Mouse (Mus musculus): ENCODE measurements around the gene Tm9sf4.

Tm9sf4 gene

GRCm38 (mm10) chr2:153157270-153157669, 3.8 kb upstream of the Tm9sf4 start:
- DNase-seq (ENCODE audit: low read depth, low spot score), result no peak

GRCm38 (mm10) chr2:153160133-153160532, 970 bp upstream of the Tm9sf4 start:
- no peak for DNase-seq (ENCODE audit: low read depth, low spot score)

- DNase-seq (ENCODE audit: low read depth, low spot score), result no peak
Measured at GRCm38 (mm10) chr2:153161684-153162080, 579 bp downstream of the Tm9sf4 start.

GRCm38 (mm10) chr2:153167136-153167535, 6.0 kb downstream of the Tm9sf4 start:
- no peak for DNase-seq (ENCODE audit: low read depth, low spot score)

DNA sequence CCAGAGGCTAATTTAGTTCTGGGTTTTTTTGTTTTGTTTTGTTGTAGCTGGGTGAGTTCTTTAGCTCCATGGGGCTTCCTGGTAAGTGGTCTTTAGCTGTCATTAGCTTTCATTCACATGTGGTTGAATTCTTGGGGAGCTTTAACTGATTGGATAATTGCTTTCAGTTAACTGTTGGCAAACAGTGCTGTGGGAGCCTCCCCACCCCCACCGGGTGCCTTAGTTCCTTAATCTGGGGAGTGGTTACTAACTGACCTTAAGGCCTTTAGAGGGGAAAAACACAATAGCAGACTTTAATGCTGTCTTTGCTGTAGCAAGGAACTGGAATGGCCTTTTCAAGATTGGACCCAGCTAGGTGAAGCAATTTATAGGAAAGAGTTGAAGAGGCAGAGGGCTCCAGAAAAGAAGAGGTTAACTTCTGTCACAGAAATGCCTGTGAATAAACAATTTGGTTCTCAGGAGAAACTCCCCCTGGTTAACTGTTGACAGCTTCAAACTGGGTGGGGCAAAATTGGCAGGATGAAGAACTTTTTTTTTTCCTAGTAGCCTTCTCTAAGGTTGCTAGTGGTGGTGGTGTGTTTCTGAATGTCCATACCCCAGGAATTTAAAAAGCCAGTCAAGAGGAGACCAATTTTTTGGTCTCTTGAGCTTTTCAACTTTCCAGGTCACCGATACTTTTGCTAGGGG, 7.2 kb downstream of the Tm9sf4 start:
- DNase-seq (ENCODE audit: low read depth, low spot score), result no peak

DNA sequence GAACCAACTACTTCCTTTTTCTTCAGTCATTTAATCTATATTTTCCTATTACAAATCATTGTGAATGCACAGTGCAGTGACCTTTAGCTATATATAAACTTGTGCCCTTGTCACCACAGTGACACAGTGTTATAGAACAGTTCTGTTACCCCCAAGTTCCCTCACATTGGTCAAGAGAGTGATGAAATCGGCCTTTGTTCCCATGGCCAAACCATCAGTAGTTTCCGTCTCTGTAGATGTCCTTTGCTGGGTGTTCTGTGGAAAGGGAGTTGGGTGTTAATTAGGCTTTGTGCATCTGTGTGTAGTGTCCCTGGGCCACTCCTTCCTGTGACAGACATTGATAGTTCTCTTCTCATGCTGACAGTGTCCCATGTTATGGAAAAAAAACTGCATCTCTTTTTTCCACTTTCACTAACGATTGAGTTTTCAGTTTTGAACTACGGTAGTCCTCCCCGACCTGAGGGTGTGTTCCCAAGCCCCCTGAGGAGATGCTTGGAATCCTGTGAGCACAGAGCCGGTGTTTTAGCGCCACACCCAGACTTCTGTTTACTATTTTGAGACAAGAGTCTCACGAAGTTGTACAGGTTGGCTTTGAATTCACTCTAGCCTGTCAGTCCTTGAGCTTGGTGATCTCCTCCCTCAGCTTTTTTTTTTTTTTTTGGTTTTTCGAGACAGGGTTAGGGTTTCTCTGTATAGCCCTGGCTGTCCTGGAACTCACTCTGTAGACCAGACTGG, 9.6 kb downstream of the Tm9sf4 start:
- DNase-seq (ENCODE audit: low read depth, low spot score), result no peak

DNA sequence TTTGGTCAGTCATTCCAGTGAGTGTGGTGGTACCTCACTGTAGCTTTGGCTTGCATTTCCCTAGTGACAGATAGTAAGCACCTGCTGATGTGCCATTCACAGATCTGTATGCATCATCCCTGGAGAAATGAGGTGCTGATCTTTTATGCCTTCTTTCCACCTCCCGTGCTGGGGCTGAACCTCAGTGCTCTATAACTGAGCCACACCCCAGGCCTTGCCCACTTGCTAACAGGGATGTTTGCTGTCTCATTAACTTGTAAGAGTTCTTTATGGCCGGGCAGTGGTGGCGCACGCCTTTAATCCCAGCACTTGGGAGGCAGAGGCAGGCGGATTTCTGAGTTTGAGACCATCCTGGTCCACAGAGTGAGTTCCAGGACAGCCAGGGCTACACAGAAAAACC, 10.9 kb downstream of the Tm9sf4 start:
- no peak for DNase-seq (ENCODE audit: low read depth, low spot score)

DNA sequence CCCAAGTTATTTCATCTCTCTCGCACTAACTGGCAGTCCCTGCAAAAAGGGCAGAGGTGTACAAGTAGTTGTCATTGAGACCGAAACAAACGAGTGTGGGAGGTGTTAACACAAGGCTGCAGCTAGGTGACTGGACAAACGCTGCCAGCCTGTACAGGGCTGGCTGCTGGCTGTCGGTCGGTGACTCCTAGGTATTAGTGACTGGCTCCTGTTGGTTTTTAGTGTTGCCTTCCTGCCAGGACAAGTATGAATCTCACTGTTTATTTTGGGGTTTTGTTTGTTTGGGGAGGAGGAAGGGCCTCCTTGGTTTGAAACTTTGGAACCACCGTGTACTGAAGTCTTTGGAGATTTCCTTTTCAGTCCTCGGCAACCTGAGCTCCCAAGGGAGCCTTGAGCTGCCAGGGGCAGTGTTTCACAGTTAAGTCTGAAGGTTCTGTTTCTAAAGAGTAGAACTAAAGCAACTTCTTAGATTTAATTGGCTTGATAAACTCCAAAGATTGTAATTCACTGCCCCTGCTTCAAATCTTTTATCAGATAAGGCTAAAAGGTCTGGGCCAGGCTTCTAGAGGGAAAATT, 15.0 kb downstream of the Tm9sf4 start:
- DNase-seq (ENCODE audit: low read depth, low spot score), result no peak

DNA sequence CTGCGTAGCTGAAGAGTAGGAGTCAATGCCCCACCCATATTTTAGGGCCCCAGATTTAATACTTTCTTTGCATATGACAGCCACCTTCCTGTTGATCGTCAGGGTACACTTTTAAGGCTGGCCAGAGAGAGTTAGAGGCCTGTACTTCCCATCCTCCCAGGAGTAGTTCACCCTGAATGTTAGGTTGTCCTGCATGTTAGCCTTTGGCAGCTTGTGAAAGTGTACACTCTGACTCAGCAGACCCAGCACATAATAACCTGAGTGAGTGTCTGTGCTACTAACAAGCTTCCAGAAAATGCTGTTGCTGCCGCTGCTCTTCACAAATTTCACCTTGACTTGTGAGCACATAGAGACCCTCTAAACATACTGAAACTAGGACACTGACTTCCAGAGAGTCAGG, 16.1 kb downstream of the Tm9sf4 start:
- no peak for DNase-seq (ENCODE audit: low read depth, low spot score)

DNA sequence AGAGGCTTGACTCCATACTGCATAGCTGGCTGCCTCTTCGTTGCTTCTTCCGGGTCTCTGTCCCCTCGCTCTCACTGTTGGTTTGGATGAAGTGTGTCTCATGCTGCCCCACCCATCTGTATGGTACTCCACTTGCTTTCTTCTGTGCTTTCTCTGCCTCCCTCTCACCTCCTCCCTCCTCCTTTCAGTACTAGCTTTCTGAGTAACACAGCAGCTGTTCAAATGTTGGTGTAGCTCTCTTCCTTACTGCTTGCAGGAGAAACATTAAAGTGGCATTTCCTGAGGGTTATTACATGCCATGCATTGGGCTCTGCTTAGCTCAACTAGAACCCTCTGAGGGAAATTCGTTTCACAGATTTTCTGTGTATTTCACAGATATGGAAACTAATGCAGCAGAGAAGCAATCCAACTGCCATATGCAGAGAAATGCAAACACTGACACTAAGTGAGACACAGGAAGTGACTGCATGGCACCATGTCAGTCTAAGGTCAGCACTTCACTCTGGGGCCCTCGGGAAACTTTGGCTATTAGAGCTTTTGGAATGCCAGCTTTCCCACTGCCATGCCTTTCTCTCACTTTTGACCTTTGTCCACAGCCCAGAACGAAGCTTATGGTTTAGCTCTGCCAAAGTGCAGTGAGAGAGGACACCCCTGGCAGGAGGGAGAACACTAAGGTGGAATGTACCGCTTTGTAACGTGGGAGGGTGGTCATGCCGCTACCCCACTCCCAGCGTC, 18.2 kb downstream of the Tm9sf4 start:
- no peak for DNase-seq (ENCODE audit: low read depth, low spot score)

DNA sequence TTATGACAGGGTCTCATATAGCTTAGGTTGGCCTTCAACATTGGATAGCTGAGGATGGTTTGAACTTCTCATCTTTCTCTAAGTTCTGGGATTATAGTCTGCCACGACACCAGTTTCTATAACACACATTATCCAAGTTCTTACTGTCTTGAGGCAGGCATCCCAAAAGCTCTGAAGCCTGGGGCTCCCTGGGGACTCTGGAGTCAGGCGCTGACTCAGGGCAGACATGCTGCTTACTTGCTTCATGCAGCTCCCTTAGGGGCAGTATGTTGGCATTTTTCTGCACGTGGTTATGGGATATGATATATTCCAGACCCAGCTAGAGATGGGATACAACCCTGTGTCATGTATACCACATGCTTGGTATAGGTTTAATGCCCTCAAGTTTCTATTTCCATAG, 18.9 kb downstream of the Tm9sf4 start:
- DNase-seq (ENCODE audit: low read depth, low spot score), result no peak

- DNase-seq (ENCODE audit: low read depth, low spot score), result no peak
Measured at GRCm38 (mm10) chr2:153186176-153186591, 25.1 kb downstream of the Tm9sf4 start.

DNA sequence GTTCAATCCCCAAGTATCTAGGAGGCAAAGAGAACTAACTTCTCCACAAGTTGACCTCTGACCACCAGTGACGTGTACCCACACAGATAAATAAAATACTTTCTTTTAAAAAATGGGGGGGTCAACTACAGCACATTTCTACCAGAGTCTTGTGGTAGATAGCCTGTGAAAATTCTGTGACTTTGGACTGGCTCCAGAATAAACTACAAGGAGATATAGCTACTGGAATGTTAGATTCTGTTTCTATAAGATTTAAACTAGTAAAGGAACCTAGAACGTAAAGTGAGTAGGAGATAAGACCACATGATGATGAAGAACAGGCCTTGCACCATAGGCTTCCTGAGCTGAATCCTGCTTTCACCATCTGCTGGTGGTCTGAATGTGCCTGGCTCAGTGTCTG, 26.7 kb downstream of the Tm9sf4 start:
- no peak for DNase-seq (ENCODE audit: low read depth, low spot score)

DNA sequence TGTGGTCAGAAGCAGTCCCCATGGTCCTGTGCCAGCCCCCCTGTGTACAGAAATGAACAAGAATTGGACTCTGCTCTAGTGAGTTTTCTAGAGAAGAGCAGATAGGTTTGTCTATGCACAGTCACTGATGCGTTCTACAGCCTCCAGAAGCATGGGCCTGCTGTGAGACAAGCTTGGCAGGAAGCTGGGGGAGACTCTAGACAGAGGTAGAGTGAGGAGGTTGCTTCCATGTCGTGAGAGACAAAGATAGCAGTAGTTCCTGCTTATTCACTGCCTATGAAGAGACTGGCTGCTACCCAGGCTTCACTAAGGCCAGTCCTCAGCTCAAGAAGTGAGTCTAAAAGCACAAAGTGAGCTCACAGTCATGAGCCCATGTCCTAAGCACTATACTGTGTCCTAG, 30.1 kb downstream of the Tm9sf4 start:
- DNase-seq (ENCODE audit: low read depth, low spot score), result no peak

- DNase-seq (ENCODE audit: low read depth, low spot score), result no peak
Measured at GRCm38 (mm10) chr2:153194255-153194654, 33.2 kb downstream of the Tm9sf4 start.

DNA sequence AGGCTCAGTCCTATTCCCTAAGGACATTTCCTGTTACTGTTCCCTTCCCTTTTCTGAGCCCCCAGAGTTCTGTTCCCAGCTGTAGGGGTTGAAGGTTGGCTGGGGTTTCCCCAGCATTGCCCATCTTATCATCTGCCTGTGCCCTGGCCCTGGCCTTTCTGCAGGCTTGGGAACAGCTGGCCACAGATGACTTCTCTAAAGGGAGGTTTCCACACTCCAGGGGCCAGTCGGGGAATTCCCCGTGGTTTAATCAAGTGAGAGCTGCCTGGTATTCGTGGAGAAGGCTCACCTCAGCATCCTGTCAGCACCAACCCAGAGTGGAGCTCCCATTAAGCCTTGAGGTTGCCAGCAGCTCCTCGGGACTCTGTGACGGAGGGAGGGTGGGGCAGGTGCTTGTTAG, 37.4 kb downstream of the Tm9sf4 start:
- no peak for DNase-seq (ENCODE audit: low read depth, low spot score)

DNA sequence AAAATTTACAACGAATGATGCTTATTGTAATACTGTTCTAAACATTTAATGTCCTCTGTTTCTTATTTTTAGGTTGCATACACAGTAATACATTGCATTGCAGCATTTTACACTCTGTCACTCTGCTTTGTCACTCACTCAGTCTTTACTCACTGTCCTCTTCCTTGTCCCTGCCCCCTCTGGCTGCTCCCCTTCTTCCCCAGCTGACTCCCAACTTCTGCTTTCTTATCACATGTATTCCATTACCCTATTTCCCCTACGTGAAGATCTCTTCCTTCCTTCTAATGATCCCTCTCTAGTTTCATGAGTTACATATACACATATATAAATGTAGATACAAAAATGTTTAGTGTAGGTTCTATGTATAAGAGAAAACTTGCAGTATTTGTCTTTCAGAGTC, 38.0 kb downstream of the Tm9sf4 start:
- DNase-seq (ENCODE audit: low read depth, low spot score), result no peak

DNA sequence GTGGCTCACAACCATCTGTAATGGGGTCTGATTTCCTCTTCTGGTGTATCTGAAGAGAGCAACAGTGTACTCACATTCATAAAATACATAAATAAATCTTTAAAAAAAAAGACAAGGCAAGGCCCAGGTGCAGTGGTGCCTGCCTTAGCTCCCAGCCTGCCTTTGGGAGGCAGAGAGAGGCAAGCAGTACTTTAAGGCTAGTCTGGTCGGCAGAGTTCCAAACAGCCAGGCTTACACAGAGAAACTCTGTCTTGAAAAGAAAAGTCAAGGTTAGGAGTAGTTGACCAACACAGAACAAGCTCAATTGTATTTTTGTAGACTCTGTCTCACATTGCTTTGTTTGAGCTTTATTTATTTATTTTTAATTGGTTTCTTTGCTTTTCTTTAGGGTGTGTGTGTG, 41.7 kb downstream of the Tm9sf4 start:
- DNase-seq (ENCODE audit: low read depth, low spot score), result no peak

GRCm38 (mm10) chr2:153208149-153208548, 47.0 kb downstream of the Tm9sf4 start:
- no peak for DNase-seq (ENCODE audit: low read depth, low spot score)

- no peak for DNase-seq (ENCODE audit: low read depth, low spot score)
Measured at GRCm38 (mm10) chr2:153209286-153209685, 48.2 kb downstream of the Tm9sf4 start.

GRCm38 (mm10) chr2:153211451-153211850, 50.3 kb downstream of the Tm9sf4 start:
- DNase-seq (ENCODE audit: low read depth, low spot score), result no peak

DNA sequence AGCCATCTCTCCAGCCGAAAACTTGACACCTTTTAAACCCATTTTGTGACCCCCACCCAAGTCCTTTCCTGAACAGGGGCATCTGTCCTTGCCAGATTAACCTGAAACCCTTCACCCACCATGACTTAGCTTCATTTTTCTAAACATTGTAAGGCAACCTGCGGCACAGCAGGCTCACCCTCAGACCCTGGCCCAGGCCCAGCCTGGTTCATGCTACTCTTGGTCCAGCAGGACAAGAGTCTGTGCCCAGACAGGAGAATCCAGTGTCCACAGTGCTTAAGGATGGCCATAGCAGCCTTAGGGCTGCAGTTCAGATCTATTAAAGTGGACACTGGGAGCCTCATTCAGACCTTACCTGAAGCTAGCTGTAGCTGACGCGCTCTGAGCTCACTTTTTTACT, 52.2 kb downstream of the Tm9sf4 start:
- DNase-seq (ENCODE audit: low read depth, low spot score), result no peak

Data from retina, postnatal 7 days (tissue).